Mouse (Mus musculus): ENCODE results near the gene Tspo2. TPM values are rescaled to one million over a fixed set of nuclear protein-coding genes. Genes with fewer than 3 reads are reported as not detected.

Tspo2 gene
- polyA plus RNA-seq, 1 experiment from 2014 or later = 0.61 TPM

GRCm38 (mm10) chr17:48403848-48404247 is 47.5 kb downstream of the Tspo2 start:
- H3K9me3 ChIP-seq (ENCODE audit: control insufficient read depth, low read length) = no peaks in the 10 kb centered on the region
- no peak overlapping the region for H3K4me3 ChIP-seq (ENCODE audit: low read depth, low read length)
- H3K4me2 ChIP-seq = no peak overlapping the region
- DNase-seq (ENCODE audit: low spot score, missing footprints) = no peak
- H3K27me3 ChIP-seq (ENCODE audit: control insufficient read depth, insufficient read depth, low read length) = no peaks in the 10 kb centered on the region
- ATAC-seq (ENCODE audit: low FRiP score) = no peak
- peaks cover 13% of the 10 kb centered on the region for H3K4me1 ChIP-seq (ENCODE audit: control insufficient read depth, insufficient read depth, low read length)
- WGBS = 95% methylated on average over 2 of the region's 2 CpGs
- peaks cover 6% of the 10 kb centered on the region for H3K36me3 ChIP-seq (ENCODE audit: control insufficient read depth, insufficient read depth, low read length)
- H3K9ac ChIP-seq (ENCODE audit: low read length) = no peak overlapping the region
- no peak overlapping the region for H3K27ac ChIP-seq (ENCODE audit: low read depth, low read length)

- no peak overlapping the region for H3K27ac ChIP-seq (ENCODE audit: low read depth, low read length)
- H3K4me2 ChIP-seq = no peak overlapping the region
- H3K9ac ChIP-seq (ENCODE audit: low read length) = no peak overlapping the region
- 88% methylated on average over 3 of the region's 3 CpGs for WGBS
- H3K4me3 ChIP-seq (ENCODE audit: low read depth, low read length) = no peak overlapping the region
- no peaks in the 10 kb centered on the region for H3K9me3 ChIP-seq (ENCODE audit: control insufficient read depth, low read length)
- H3K36me3 ChIP-seq (ENCODE audit: control insufficient read depth, insufficient read depth, low read length) = peaks cover 6% of the 10 kb centered on the region
- H3K27me3 ChIP-seq (ENCODE audit: control insufficient read depth, insufficient read depth, low read length) = no peaks in the 10 kb centered on the region
- H3K4me1 ChIP-seq (ENCODE audit: control insufficient read depth, insufficient read depth, low read length) = peaks cover 8% of the 10 kb centered on the region
- DNase-seq (ENCODE audit: low spot score, missing footprints) (no peak), ATAC-seq (ENCODE audit: low FRiP score) (no peak)
Observed at GRCm38 (mm10) chr17:48402751-48403150, 48.6 kb downstream of the Tspo2 start.

GRCm38 (mm10) chr17:48401710-48402109 is 49.6 kb downstream of the Tspo2 start:
- peaks cover 6% of the 10 kb centered on the region for H3K36me3 ChIP-seq (ENCODE audit: control insufficient read depth, insufficient read depth, low read length)

More at GRCm38 (mm10) chr17:48401710-48402109, 49.6 kb downstream of the Tspo2 start:
- H3K27ac ChIP-seq (ENCODE audit: low read depth, low read length) = no peak overlapping the region
- 86% methylated on average over 4 of the region's 4 CpGs for WGBS
- no peaks in the 10 kb centered on the region for H3K4me1 ChIP-seq (ENCODE audit: control insufficient read depth, insufficient read depth, low read length)
- no peak overlapping the region for H3K4me2 ChIP-seq
- no peak overlapping the region for H3K4me3 ChIP-seq (ENCODE audit: low read depth, low read length)
- H3K9ac ChIP-seq (ENCODE audit: low read length) = no peak overlapping the region
- no peaks in the 10 kb centered on the region for H3K27me3 ChIP-seq (ENCODE audit: control insufficient read depth, insufficient read depth, low read length)
- no peaks in the 10 kb centered on the region for H3K9me3 ChIP-seq (ENCODE audit: control insufficient read depth, low read length)
- ATAC-seq (ENCODE audit: low FRiP score) (no peak), DNase-seq (ENCODE audit: low spot score, missing footprints) (no peak)

Other genes starting within 250 kb of the Tspo2 start
- gene Trem1, start 218.8 kb downstream of the Tspo2 start, polyA plus RNA-seq (2014; fragmentation: Nextera tagmentation; extraction: Ambion mirVana) = 0.12 TPM in 1 of 2 replicates, not detected in the other
- gene Trem3, start 203.7 kb downstream of the Tspo2 start, polyA plus RNA-seq (2014; fragmentation: Nextera tagmentation; extraction: Ambion mirVana) = not detected in 2 replicates
- gene Treml4, start 187.2 kb downstream of the Tspo2 start, polyA plus RNA-seq (2014; fragmentation: Nextera tagmentation; extraction: Ambion mirVana) = 0.18 and 0.33 TPM in 2 replicates
- gene Treml2, start 152.0 kb downstream of the Tspo2 start, polyA plus RNA-seq (2014; fragmentation: Nextera tagmentation; extraction: Ambion mirVana) = 0.23 and 0.37 TPM in 2 replicates
- 0.03 TPM in 1 of 2 replicates, not detected in the other for gene B430306N03Rik, start 135.4 kb downstream of the Tspo2 start, polyA plus RNA-seq (2014; fragmentation: Nextera tagmentation; extraction: Ambion mirVana)
- 2.7 and 2.9 TPM in 2 replicates for gene Trem2, start 105.1 kb downstream of the Tspo2 start, polyA plus RNA-seq (2014; fragmentation: Nextera tagmentation; extraction: Ambion mirVana)
- gene Treml1, start 91.6 kb downstream of the Tspo2 start, polyA plus RNA-seq (2014; fragmentation: Nextera tagmentation; extraction: Ambion mirVana) = 2.0 and 2.9 TPM in 2 replicates
- 18.4 and 19.4 TPM in 2 replicates for gene Nfya, start 41.6 kb downstream of the Tspo2 start, polyA plus RNA-seq (2014; fragmentation: Nextera tagmentation; extraction: Ambion mirVana)
- 95.9 and 101 TPM in 2 replicates for gene Oard1, start 41.5 kb downstream of the Tspo2 start, polyA plus RNA-seq (2014; fragmentation: Nextera tagmentation; extraction: Ambion mirVana)
- gene Apobec2, start 18.6 kb downstream of the Tspo2 start, polyA plus RNA-seq (2014; fragmentation: Nextera tagmentation; extraction: Ambion mirVana) = 1.0 and 1.3 TPM in 2 replicates
- gene Unc5cl, start 3.4 kb upstream of the Tspo2 start, polyA plus RNA-seq (2014; fragmentation: Nextera tagmentation; extraction: Ambion mirVana) = 0.22 TPM in 1 of 2 replicates, not detected in the other